Mouse (Mus musculus): Measurements from ENCODE around the gene Kcnn3. TPM values are rescaled to one million over a fixed set of nuclear protein-coding genes. Genes with fewer than 3 reads are reported as not detected.

Gene Kcnn3
- polyA plus RNA-seq, 1 experiment from 2014 or later, result 4.4 TPM

DNA sequence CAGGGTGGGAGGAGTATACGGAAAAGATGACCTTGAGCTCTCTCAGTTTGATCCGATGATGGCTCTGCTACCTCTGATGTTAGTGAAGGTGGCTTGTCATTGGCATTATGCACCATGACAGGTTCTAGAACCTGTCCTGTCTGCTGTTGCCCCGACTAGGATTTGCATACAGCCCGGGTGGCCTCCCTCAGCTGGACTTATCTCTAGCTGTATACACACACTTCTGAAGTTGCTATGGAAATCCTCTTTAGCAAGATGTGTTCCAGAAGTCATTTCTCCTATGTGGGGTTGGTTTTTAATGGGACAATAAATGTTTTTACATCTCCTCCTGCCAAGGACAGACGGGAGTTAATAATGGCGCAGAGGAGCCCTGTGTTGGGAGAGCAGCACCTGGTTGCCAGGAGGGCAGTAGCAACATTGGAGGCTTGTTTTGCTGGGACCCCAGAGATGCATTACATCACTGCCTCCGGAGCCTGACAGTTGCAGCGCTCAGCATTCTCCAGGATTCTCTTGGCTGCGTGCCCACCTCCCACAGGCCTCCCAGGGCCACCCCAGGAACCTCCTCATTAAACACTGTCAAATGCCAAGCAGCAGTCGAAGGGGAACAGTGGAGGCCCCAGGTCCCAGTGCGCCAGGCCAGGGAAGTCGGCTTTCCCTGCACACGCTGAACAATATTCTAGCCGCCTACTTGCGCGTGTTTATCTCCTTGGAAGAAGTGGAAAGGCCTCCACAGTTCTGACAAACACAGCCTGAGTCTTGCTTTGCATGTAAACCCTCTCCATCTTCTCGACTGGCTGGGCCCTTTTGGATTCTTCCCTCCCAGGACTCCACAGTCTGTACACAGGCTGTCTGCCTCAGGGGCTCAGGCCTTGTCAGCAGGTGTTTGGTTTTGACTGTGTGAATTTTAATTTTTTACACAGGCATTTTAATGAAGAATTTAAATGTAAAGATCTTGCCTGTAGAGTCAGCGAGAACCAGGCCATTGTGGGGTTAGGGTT lies 93.9 kb downstream of the Kcnn3 start:
- Histone ChIP-seq H3K4me1 (ENCODE audit: control insufficient read depth, insufficient read depth, low read length) (peaks cover 15% of the 10 kb centered on the region; the same call in 1 of the 2 replicates), H3K4me3 (ENCODE audit: low read depth, low read length) (no peak overlapping the region), H3K27me3 (ENCODE audit: control insufficient read depth, insufficient read depth, low read length) (no peaks in the 10 kb centered on the region), H3K36me3 (ENCODE audit: control insufficient read depth, insufficient read depth, low read length) (no peaks in the 10 kb centered on the region), H3K9ac (replicated peaks; ENCODE audit: low read depth, low read length) (no peak overlapping the region), H3K9me3 (ENCODE audit: control insufficient read depth, low read depth, low read length) (no peaks in the 10 kb centered on the region), H3K27ac (ENCODE audit: low read length) (peak overlapping the region; percentile 75), H3K4me2 (replicated peaks; ENCODE audit: low read depth, low read length) (no peak overlapping the region)
- 28% methylated on average over 18 of the region's 18 CpGs for WGBS
- peak; percentile 83; the same call in 1 of the 2 replicates for ATAC-seq (ENCODE audit: insufficient number of reproducible peaks, insufficient read depth, low FRiP score, low read depth)

DNA sequence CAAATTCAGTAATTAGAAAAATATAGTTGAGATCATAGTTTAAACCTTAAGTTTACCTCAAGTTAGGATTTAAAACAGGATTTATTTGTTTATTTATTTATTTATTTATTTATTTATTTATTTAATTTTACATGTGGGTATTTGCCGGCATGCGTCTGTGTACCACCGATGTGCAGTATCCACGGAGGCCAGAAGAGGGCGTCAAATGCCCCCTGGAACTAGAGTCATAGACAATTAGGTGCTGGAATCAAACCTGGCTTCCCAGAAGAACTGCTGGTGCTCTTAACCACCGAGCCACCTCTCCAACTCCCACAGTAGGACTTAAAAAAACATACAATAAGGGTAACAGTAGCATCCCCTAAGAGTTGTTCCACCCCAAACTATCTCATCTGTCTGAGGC lies 96.9 kb downstream of the Kcnn3 start:
- no peak for ATAC-seq (ENCODE audit: insufficient number of reproducible peaks, insufficient read depth, low FRiP score, low read depth)
- Histone ChIP-seq H3K4me2 (replicated peaks; ENCODE audit: low read depth, low read length) (no peak overlapping the region), H3K27me3 (ENCODE audit: control insufficient read depth, insufficient read depth, low read length) (no peaks in the 10 kb centered on the region), H3K36me3 (ENCODE audit: control insufficient read depth, insufficient read depth, low read length) (no peaks in the 10 kb centered on the region), H3K4me1 (ENCODE audit: control insufficient read depth, insufficient read depth, low read length) (peaks cover 15% of the 10 kb centered on the region; the same call in 1 of the 2 replicates), H3K4me3 (ENCODE audit: low read depth, low read length) (no peak overlapping the region), H3K9ac (replicated peaks; ENCODE audit: low read depth, low read length) (no peak overlapping the region), H3K9me3 (ENCODE audit: control insufficient read depth, low read depth, low read length) (no peaks in the 10 kb centered on the region), H3K27ac (ENCODE audit: low read length) (no peak overlapping the region)
- 64% methylated on average over 6 of the region's 6 CpGs for WGBS

DNA sequence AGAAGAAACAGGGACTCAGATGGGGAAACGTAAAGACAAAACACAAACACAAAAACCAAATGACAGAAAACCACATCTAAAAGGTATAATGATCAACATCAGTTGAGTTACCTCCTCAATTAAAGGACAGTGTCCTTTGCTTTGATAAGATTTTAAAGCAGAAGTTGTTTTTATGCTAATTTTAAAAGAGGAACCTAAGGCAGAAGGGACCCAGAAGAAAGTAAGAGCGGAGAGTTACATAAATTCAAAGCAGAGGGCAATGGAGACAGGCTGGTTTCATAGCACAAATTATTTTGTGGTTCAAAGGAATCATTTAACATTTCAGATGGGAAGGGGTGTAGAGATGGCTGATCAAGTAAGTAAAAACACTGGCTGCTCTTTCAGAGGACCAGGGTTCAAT lies 97.4 kb downstream of the Kcnn3 start:
- H3K27ac ChIP-seq (ENCODE audit: low read length), result no peak overlapping the region
- H3K9me3 ChIP-seq (ENCODE audit: control insufficient read depth, low read depth, low read length), result no peaks in the 10 kb centered on the region
- H3K27me3 ChIP-seq (ENCODE audit: control insufficient read depth, insufficient read depth, low read length), result no peaks in the 10 kb centered on the region
- H3K4me2 ChIP-seq (replicated peaks; ENCODE audit: low read depth, low read length), result no peak overlapping the region
- H3K4me3 ChIP-seq (ENCODE audit: low read depth, low read length), result no peak overlapping the region
- H3K4me1 ChIP-seq (ENCODE audit: control insufficient read depth, insufficient read depth, low read length), result peaks cover 15% of the 10 kb centered on the region; the same call in 1 of the 2 replicates
- no peak overlapping the region for H3K9ac ChIP-seq (replicated peaks; ENCODE audit: low read depth, low read length)
- H3K36me3 ChIP-seq (ENCODE audit: control insufficient read depth, insufficient read depth, low read length), result no peaks in the 10 kb centered on the region
- 94% methylated on average over 2 of the region's 2 CpGs for WGBS
- no peak for ATAC-seq (ENCODE audit: insufficient number of reproducible peaks, insufficient read depth, low FRiP score, low read depth)

DNA sequence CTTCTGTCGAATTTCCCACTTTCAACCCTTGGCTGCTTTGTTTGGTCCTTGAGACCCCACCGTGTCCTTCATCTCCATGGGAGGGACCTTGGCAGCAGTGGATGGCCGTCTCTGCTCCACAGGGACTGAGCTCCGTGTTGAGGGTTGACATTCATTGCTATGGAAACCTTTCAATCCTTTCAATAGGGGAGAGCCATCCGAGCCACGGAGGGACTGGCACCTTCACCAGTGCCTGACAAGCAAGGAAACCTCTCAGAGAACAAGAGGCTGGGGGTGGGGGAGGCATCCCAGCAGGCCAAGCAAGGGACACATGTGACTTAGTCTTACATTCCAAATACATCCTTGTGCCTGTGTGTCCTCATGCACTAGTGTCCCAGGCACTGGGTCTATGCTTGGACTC lies 102.9 kb downstream of the Kcnn3 start:
- Histone ChIP-seq H3K4me2 (replicated peaks; ENCODE audit: low read depth, low read length) (no peak overlapping the region), H3K9me3 (ENCODE audit: control insufficient read depth, low read depth, low read length) (no peaks in the 10 kb centered on the region), H3K27me3 (ENCODE audit: control insufficient read depth, insufficient read depth, low read length) (no peaks in the 10 kb centered on the region), H3K4me1 (ENCODE audit: control insufficient read depth, insufficient read depth, low read length) (no peaks in the 10 kb centered on the region; the same call in 1 of the 2 replicates), H3K36me3 (ENCODE audit: control insufficient read depth, insufficient read depth, low read length) (no peaks in the 10 kb centered on the region), H3K4me3 (ENCODE audit: low read depth, low read length) (no peak overlapping the region), H3K9ac (replicated peaks; ENCODE audit: low read depth, low read length) (no peak overlapping the region), H3K27ac (ENCODE audit: low read length) (no peak overlapping the region)
- 32% methylated on average over 6 of the region's 6 CpGs for WGBS
- ATAC-seq (ENCODE audit: insufficient number of reproducible peaks, insufficient read depth, low FRiP score, low read depth), result no peak

DNA sequence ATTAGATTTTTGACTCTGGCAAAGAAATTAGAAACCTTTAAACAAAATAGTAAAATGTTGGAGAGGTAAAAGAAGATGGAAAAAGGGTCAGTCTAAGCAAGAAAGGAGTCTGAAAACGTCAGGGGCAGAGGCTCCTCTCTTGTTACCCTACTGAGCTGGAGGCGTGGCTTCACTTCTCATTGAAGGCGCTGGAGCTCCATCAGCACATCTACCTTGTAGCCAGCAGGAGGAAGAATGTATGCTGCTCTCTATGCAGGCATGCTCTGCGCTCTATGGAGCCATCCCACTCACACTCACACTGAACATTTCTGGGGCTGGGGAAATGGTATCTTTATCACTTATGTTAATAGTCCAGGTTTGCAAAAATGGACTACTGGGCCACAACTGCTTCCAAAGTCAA lies 103.6 kb downstream of the Kcnn3 start:
- no peak for ATAC-seq (ENCODE audit: insufficient number of reproducible peaks, insufficient read depth, low FRiP score, low read depth)
- Histone ChIP-seq H3K9ac (replicated peaks; ENCODE audit: low read depth, low read length) (no peak overlapping the region), H3K4me3 (ENCODE audit: low read depth, low read length) (no peak overlapping the region), H3K27ac (ENCODE audit: low read length) (no peak overlapping the region), H3K9me3 (ENCODE audit: control insufficient read depth, low read depth, low read length) (no peaks in the 10 kb centered on the region), H3K4me2 (replicated peaks; ENCODE audit: low read depth, low read length) (no peak overlapping the region), H3K36me3 (ENCODE audit: control insufficient read depth, insufficient read depth, low read length) (no peaks in the 10 kb centered on the region), H3K27me3 (ENCODE audit: control insufficient read depth, insufficient read depth, low read length) (no peaks in the 10 kb centered on the region), H3K4me1 (ENCODE audit: control insufficient read depth, insufficient read depth, low read length) (no peaks in the 10 kb centered on the region; the same call in 1 of the 2 replicates)
- WGBS, result 26% methylated on average over 4 of the region's 4 CpGs

DNA sequence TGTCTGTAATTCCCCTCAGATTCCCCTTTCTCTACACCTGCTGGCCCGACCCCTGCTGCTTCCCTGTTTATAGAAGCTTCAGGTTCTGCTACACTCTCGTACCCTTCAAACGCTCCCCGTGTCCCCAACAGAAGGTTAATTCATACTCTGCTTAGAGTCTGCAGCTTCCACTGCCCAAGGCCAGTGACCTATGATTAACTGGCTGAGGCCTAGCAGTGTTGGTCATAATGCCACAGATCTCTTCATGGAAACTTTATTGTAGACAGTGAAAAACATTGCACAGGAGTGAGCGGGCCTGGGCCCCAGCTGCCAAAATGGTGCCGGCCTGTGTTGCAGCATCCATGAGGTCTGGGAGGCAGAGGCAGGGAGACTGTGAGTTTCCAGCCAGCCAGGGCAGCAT lies 104.0 kb downstream of the Kcnn3 start:
- ATAC-seq (ENCODE audit: insufficient number of reproducible peaks, insufficient read depth, low FRiP score, low read depth), result no peak
- WGBS, result 63% methylated on average over 6 of the region's 6 CpGs
- no peaks in the 10 kb centered on the region for H3K9me3 ChIP-seq (ENCODE audit: control insufficient read depth, low read depth, low read length)
- H3K36me3 ChIP-seq (ENCODE audit: control insufficient read depth, insufficient read depth, low read length), result no peaks in the 10 kb centered on the region
- H3K4me2 ChIP-seq (replicated peaks; ENCODE audit: low read depth, low read length), result no peak overlapping the region
- H3K4me3 ChIP-seq (ENCODE audit: low read depth, low read length), result no peak overlapping the region
- no peaks in the 10 kb centered on the region for H3K27me3 ChIP-seq (ENCODE audit: control insufficient read depth, insufficient read depth, low read length)
- H3K9ac ChIP-seq (replicated peaks; ENCODE audit: low read depth, low read length), result no peak overlapping the region
- H3K27ac ChIP-seq (ENCODE audit: low read length), result no peak overlapping the region
- H3K4me1 ChIP-seq (ENCODE audit: control insufficient read depth, insufficient read depth, low read length), result no peaks in the 10 kb centered on the region; the same call in 1 of the 2 replicates

DNA sequence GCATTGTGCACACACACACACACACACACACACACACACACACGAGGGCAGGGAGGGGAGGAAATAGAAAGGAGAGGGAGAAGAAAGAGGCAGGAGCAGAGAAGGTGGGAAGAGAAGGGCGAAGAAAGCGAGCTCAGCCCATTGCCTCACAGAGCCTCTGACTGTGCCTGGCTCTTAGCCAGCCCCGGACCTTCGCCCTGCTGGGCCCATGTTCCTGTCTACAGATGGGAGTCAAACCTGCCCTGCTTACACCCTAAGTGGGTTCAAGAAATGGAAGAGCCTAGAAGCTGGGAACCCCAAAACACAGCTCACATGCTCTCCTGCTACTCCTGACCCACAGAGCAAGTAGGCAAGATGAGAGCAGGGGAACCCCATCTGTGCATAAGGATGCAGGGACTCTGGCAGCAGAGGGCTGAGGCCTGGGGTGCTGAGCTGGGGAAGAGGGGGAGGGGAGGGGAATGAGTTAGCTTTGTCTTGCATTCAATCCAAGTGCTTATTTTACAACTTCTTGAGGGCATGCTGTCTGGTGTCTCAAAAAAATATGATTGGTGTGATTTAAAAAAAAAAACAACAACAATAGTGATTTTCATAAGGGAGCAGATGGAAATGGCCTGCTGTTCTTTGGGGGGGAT lies 105.0 kb downstream of the Kcnn3 start:
- Histone ChIP-seq H3K4me3 (ENCODE audit: low read depth, low read length) (no peak overlapping the region), H3K27ac (ENCODE audit: low read length) (no peak overlapping the region), H3K4me2 (replicated peaks; ENCODE audit: low read depth, low read length) (no peak overlapping the region), H3K9ac (replicated peaks; ENCODE audit: low read depth, low read length) (no peak overlapping the region), H3K9me3 (ENCODE audit: control insufficient read depth, low read depth, low read length) (no peaks in the 10 kb centered on the region), H3K27me3 (ENCODE audit: control insufficient read depth, insufficient read depth, low read length) (no peaks in the 10 kb centered on the region), H3K36me3 (ENCODE audit: control insufficient read depth, insufficient read depth, low read length) (no peaks in the 10 kb centered on the region), H3K4me1 (ENCODE audit: control insufficient read depth, insufficient read depth, low read length) (peaks cover 6% of the 10 kb centered on the region; the same call in 1 of the 2 replicates)
- WGBS, result 80% methylated on average over 5 of the region's 5 CpGs
- no peak for ATAC-seq (ENCODE audit: insufficient number of reproducible peaks, insufficient read depth, low FRiP score, low read depth)

DNA sequence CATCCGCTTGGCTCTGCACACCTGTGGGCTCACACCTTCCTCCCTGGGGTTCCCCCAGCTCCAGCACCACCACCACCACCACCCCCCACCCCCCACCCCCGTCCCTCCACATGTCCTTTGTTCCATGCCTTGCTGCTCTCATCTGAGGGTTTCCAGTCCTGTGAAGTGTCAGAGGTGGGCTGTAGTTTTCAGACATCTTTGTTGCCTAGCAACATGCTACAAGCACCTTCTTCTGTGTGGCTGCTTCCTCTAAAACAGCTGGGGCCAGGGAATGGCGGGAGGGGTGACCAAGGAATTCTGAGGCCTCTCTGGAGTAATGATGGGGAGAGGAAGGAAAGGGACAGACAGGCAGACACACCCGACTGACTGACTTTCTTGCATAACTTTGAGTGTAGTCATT lies 106.6 kb downstream of the Kcnn3 start:
- H3K36me3 ChIP-seq (ENCODE audit: control insufficient read depth, insufficient read depth, low read length), result no peaks in the 10 kb centered on the region
- no peaks in the 10 kb centered on the region for H3K9me3 ChIP-seq (ENCODE audit: control insufficient read depth, low read depth, low read length)
- H3K27ac ChIP-seq (ENCODE audit: low read length), result no peak overlapping the region
- H3K4me2 ChIP-seq (replicated peaks; ENCODE audit: low read depth, low read length), result no peak overlapping the region
- ATAC-seq (ENCODE audit: insufficient number of reproducible peaks, insufficient read depth, low FRiP score, low read depth), result no peak
- 42% methylated on average over 4 of the region's 4 CpGs for WGBS
- no peak overlapping the region for H3K9ac ChIP-seq (replicated peaks; ENCODE audit: low read depth, low read length)
- peaks cover 19% of the 10 kb centered on the region; the same call in 1 of the 2 replicates for H3K4me1 ChIP-seq (ENCODE audit: control insufficient read depth, insufficient read depth, low read length)
- no peak overlapping the region for H3K4me3 ChIP-seq (ENCODE audit: low read depth, low read length)
- no peaks in the 10 kb centered on the region for H3K27me3 ChIP-seq (ENCODE audit: control insufficient read depth, insufficient read depth, low read length)

All from stomach, embryonic 14.5 days (tissue).